Mouse (Mus musculus) heart, postnatal 25 days (tissue): ENCODE data around the gene Sec24b. TPM values are rescaled to one million over a fixed set of nuclear protein-coding genes. Genes with fewer than 3 reads are reported as not detected.
A peak's percentile ranks its signal among the peaks of the same experiment; 100 is the strongest.

Experiments
- DNase-seq: peaks from one replicate; pipeline ENCODE4 v3.0.0; 2022; ENCODE audit warnings: low spot score
- intact Hi-C: fragments of 180-260 bp; cut with DNase I; formaldehyde crosslinking; loops from one replicate; pipeline ENCODE4 v1.15.1; 2025
- total RNA-seq, 2 experiments: library from RNA; stranded (reverse); gene quantifications; 2 replicates each; pipeline ENCODE4 v1.2.3; 2021

Gene Sec24b
- total RNA-seq, 2 experiments from 2014 or later = 31.9 to 33.2 TPM

DNA sequence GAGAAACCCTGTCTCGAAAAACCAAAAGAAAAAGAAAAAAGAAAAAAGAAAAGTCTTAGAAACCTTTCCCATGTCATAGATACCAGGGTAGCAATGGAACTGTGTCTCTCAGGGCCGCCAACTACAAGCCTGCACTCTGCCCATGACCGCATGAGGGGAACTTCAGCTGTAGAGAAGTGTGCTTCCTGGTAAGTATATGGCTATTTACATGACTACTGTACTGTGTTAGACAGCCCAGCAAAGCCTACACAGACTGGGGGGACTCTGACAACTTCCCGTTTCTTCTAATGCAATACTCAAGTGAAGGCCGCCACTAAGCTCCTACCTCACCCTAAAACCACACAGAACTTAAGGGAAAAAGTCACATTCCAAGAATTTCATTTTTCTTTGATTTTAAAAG is 76.6 kb downstream of the Sec24b start:
- DNase-seq = no peak
- intact Hi-C loops = no loop called here

DNA sequence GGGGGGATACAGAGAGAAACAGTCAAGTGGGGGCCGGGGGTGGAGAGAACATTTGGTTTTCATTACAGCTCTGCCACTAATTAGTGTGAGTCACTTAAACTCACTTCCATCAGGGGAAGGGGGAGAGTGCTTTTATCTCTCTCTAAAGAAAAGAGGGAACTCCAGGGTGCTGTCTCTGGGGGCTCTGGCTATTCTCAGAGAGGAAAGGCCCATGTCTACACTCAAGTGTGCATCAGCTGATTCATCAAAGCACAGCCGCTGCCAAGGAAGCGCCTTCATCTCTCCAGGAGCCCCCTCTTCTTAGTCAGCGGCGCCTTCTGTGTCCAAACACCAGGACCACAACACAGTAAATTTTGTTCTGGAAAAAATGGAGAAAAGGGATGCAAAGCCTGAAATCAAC is 79.1 kb downstream of the Sec24b start:
- DNase-seq = no peak
- intact Hi-C loops = no loop called here

DNA sequence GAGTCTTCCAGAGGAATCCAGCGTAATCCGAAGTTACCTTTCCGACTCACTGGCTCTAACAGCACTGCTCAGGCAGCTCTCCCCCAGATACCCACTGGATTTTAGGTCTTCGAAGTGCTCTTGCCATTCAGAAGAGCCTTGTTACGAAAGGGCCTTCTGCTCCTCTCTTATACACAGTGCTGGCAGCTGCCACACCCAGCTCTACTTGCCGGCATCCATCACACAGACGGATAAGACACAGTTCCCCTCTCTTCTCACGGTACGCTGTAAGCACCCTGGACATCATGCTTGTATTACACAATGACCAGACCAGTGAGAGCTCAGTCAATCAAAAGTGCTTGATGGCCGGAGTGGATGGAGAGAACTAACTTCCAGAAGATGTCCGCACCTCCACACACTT is 79.6 kb downstream of the Sec24b start:
- intact Hi-C loops = no loop called here
- no peak for DNase-seq

DNA sequence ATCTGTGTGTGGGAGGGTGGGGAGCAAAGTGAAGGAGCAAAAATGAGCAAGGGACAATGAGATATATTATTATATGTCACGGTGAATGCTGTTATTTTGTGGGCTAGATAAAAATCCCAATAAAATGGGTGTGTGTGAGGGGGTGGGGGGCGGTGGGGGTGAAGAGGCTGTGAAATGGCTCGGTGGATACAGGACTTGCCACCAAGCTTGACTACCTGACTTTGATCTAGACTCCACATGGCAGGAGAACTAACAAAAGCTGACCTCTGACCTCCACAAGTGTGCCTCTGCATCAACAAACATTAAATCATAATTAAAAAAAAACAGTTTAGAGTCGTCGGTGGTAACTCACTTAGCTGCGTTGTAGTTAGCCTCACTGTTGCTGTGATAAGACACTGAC is 81.8 kb downstream of the Sec24b start:
- intact Hi-C loops = no loop called here
- no peak for DNase-seq

DNA sequence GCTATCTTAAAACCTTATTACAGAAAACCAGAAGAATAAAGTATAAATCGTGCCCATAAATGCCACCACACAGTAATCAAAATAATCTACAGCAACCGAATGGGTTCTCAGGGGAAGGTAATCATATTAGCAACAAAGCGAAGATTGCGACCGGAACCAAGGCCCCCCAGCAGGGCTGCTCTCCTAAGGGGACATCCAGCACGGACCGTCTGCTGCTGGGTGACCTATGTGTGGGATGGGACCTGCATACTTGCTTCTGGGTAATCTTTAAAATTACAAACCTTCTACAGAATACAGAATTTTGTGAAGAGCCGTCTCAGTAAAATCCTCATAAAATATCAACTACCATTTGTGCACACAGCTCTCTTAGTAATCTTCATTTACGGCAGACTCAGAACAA is 82.6 kb downstream of the Sec24b start:
- intact Hi-C loops = no loop called here
- DNase-seq = no peak

DNA sequence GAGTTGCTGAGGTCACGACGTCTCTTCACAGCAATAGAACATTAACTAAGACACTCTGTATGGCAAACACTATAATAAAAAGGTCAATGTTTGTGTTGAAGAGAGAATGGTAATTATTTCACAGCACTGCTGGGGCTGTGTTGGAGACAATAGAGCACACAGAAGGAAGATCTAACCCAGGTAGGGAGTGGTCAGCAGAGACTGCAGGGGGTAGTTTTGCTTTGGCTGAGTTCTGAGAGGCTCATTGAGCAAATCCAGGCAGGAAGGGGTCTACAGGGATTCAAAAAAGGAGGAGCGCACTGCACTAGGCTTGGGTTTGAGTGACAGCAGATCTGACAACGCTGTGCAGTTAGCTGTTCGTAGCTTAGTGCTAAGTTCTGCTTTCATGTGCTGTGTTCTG is 85.0 kb downstream of the Sec24b start:
- DNase-seq = no peak
- intact Hi-C loops = no loop called here

DNA sequence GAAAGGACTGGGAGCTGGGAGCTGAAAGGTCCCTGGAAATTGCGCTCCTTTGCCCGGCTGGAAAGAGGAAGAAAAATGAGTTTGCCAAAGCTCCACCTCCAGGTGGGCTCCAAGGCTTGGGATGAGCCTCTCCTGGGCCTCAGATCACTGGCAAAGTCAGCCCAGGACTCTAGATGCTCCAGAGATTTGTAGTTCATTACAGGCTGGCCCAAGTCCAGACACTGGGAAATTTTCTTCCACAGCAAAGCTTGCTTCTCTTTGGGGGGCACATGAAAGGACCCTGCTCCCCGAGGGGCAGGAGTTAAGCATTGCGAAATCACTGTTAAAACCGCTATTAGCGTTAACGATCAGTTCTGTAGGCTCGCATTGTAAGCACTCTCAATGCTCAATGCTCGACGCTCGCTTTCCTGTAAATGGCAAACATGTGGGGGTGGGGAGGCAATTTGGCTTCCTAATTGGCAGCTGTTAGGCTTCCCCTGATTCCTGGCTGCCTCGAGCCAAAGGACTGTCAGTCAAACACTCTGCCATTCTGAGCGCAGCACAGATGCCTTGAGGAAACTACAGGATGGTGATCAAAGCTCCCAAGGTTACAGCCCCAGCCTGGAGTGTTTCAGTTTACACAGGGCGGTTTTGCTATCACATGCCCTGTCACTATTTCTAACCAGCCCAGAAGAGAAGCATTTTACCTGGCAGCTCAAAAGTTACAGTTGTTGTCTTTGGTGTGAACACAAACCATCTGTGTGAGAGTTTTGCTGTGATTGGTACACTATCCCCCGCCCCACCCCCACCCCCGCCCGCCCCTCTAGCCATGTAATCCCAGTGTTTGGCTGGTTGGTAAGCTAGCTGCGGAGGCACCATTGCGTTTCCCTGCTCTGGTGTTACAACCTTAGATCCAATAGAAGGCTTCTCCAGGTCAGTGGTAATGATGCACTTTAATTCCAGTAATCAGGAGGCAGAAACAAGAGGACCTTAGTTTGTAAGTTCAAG is 90.5 kb downstream of the Sec24b start:
- no peak for DNase-seq
- intact Hi-C loops = loop anchor here (5.0 kb wide), 1 partner anchor 39 kb away; no protein-coding TSS in a partner anchor

DNA sequence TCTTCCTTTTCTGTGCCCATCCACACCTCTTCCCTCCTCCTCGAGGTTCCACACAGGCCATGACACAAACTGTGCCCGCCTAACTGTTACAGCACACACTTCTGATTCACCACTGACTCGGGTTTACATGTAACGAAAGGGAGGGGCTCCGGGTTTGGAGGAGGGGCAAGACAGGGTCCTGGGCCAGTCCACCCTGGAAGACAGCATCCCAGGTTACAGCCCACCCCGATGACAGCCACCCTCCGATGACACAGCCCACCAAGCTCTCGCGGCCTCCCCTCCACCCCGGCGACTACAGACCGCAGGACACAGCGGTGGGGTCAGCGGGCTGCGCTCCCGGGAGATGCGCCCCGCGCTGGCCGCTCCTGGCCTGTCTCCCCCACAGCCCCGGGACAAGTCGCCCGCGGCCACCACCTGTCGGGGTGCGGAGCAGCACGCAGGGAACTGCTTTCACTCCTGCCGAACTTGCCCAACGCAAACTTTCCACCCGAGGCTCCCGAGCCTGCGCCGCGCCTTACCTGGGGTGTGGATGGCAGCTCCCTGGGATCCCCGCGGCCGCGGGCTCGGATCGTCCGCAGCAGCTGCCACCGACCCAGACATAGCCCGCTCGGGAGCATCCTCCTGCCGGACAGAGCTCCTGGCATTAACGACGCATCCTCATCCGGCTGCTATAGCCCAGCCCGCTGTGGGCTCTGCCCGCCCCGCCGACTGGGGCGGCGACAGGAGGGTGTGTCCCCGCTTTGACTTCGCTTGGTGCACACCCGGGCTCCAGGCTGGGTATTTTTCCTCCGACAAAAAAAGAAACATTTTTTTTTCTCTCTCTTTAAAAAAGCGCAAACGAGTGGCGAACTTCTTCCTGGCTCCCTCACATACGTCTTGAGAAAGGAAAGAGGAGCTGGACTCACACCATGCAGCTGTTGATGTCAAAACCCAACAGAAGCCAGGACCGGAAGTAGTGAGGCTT is 91.6 kb downstream of the Sec24b start, which contains the start of gene Mcub:
Gene Mcub, minus strand, starts transcription at position 775 of the 964 bp plus-strand sequence.
- intact Hi-C loops = loop anchor here (5.0 kb wide), 1 partner anchor 37 kb away; no protein-coding TSS in a partner anchor
- peak; percentile 31 for DNase-seq

DNA sequence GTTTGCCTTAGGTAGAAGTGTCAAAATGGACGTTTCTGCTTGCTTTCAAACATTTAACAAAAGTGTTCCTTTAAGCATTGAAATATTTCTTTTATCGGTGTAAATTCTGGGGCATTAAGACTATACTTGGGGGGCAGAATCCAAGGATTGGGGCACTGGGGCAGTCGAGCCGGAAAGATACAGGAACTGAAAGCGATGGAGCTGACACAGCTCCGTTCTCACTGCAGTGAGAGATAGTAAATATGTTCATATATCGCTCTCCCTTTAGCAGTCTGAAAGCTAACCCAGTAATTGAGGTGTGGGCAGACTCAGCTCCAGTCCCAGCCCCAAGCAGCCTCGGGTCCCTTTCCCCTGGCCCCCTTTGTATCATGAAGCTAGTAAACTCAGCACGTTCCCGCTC is 92.3 kb downstream of the Sec24b start:
- DNase-seq = no peak
- intact Hi-C loops = no loop called here

DNA sequence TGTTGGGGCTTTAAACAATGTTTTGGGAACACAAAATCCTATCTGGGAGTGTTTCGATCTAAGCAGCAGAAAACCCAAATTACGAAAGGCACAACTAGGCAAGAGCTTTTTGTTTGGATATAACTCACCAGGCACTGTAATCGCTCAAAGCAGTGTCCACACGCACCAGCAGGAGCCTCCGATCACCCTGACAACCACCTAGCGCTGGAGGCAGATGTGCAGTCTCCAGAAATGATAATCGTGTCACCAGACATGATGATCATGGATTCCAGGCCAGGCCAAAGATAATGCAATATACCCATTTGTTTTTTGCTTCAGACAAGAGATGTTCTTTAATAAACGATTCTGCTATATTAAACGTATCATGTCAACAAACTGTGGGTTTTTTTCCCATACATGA is 93.5 kb downstream of the Sec24b start:
- intact Hi-C loops = no loop called here
- DNase-seq = no peak

DNA sequence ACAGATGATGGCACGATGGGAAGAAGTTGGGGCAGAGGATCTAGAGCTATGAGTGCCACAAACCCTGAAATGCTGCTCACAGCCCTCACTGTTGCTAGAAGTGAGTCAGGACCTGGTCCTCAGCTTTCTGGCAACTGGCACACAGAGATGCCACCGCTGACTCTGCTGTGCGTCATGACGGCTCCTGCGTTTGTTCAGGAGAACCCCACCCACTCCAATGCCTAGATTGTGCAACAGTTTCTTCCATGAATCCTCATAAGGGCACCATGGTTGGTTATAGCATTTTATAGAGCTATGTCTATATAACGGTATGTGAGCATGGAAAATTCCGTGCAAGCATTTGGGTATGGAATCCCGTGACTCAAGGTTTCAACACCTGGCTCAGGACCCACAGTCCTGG is 96.7 kb downstream of the Sec24b start:
- intact Hi-C loops = no loop called here
- DNase-seq = no peak

DNA sequence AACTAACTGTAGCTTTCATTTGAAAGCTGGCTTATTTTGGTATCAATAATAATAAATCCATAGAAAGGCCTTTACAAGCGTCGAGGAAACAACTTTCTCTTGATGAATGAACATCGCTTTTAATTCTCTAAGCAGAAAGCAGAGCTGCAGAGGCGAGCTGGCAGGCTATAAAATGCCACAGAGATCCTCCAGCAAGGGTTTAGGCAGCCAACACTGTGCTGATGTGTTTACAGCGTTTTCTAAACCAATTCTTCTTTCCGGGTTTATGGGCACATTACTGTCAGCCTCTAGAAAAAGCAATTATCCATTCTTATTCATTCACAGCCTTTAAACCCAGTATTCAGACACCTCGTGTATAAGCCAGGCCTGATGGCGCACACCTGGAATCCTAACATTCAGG is 98.8 kb downstream of the Sec24b start:
- no peak for DNase-seq
- intact Hi-C loops = no loop called here

DNA sequence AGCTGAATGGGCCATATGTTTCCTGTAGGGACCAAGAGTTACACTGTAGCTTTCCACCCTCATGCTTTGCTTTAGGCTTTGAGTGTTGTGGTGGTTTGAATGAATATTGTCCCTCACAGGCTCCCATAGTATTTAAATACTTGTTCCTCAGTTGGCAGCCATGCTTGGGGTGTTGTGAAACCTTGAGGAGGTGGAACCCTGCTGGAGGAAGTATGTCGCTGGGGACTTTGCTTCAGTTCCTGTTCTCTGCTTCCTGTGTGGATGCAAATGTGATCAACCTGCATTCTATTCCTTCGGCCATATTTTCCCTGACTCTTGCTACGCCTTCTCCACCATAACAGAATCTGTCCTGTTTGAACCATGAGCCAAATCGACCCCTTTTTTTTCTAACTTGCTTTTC is 108.1 kb downstream of the Sec24b start:
- no peak for DNase-seq
- intact Hi-C loops = no loop called here

DNA sequence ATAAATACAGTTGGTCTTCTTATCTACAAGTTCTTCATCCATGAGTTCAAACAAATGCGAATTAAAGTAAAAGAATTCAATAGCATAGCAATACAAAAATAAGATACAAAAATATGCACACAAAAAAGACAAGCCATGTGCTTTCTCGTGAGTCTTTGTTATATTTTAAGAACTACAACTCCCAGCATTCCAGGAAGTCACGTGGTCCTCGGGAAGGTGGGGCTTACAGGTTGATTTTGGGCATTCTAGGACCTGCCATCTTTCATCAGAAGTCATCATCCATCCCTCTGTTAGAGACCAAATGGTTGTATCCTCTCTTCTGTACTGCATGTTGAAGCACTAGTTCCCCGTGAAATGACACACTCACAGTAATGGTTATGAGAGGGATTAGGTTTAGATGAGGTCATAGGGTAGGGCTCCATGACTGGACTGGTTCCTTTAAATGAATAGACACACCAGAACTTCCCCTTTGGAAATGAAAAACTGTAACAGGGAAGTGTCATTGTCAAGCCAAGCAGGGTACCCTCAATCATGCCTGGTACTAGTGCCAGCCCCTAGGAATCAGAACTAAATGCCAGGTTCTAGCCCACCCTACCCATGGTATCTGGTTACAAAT is 112.1 kb downstream of the Sec24b start:
- intact Hi-C loops = no loop called here
- DNase-seq = no peak

DNA sequence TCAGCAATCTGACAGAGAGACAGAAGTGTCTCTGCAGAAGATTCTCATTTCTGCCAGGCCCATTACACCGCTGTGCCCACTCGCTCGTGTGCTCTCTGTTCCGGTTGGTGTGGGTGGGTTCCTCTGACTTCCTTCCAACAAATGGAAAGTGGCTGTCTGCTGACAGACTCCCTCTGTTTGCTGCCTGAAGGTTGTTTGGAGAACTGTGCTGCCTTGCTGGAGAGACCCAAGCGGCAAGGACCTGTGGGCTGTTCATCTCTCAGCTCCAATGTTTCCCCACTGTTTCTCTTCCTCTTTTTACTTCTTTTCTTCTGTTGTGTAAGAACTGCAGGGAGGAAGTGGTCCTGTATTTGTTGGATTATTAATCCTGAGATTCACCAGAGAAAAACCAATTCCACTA is 113.0 kb downstream of the Sec24b start:
- intact Hi-C loops = no loop called here
- DNase-seq = no peak

DNA sequence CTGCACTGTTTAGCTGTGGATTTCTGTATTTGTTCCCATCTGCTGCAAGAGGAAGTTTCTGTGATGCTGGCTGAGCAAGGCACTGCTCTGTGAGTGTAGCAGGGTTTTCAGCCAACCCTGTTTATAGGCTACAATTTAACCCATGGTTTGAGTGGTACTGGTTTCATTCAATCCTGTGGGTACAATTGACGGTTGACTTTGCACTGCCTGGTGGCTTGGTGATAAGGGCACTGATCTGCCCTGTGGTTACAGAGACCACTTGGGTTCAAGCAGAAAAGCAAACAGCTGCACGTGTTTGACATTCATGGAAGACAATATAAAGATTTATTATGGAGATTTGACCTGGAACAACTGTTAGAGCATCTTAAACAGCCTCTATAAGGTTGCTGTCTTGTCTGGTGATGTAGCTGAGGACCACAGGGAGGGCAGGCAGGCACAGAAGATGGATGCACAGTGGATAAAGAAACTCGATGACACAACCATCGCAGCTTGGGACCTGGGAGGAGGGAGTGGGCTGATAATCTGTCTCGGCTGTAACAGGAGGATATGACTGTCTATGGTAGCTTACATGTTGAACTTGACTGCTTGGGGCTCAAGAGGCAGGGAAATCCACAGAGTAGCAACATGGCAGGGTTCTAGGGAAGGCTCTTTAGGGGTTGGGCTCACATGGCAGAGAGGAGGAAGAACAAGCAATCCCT is 115.0 kb downstream of the Sec24b start:
- intact Hi-C loops = no loop called here
- DNase-seq = no peak

DNA sequence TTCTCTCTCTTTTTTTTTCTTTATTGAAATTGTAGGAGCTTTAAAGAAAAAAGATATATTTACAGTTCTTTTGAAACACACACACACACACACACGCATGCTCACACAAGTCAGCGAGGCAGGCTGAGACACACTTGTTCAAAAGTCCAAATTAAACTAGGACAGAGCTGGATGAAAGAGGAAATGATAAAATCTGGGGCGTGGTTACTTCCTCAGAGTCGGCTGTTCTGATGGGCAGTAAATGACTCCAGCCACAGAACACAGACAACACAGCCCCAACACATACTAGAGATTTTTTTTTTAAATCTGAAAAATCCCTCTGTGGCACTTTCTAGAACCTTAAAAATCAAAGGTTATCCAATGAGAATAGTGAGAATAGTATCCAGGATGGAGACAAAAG is 117.5 kb downstream of the Sec24b start:
- intact Hi-C loops = no loop called here

DNA sequence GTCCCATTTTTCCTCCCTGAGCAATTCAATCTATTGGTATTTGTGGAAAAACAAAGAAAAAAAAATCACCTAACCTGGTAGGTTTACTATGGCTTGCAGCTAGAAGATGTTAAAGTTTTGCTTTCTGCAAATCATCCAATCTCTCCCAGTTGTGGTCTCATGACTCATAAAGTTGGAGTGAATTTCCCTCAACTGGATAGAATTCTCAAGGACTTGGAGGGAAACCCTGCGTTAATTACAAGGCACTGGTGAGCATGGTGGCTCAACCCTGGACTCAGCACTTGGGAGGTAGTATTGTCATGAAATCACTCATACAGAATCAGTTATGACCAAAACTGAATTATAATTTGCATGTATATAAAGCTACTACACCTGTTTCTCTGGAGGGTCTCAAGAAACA is 120.1 kb downstream of the Sec24b start:
- intact Hi-C loops = no loop called here
- DNase-seq = no peak

More for the DNA sequence above, 117.5 kb downstream of the Sec24b start:
- DNase-seq = no peak

DNA sequence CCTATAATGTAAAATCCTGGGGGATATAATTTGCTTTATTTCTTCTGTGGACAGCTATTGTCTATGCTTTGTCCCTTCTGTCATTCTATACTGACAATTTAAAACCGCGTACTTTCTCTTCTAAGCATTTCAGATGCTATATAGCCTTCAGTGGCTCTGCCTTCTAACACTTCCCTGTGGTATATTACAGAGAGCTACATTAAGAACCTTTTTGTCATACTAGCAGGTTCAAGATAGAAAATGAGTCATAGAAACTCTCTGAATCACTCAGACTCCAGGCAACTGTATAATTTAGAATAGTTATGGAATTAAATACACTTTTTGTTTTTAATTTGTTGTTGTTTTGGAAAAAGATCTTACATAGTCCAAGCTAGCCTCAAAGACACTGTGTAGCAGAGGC is 120.6 kb downstream of the Sec24b start:
- no peak for DNase-seq
- intact Hi-C loops = no loop called here

DNA sequence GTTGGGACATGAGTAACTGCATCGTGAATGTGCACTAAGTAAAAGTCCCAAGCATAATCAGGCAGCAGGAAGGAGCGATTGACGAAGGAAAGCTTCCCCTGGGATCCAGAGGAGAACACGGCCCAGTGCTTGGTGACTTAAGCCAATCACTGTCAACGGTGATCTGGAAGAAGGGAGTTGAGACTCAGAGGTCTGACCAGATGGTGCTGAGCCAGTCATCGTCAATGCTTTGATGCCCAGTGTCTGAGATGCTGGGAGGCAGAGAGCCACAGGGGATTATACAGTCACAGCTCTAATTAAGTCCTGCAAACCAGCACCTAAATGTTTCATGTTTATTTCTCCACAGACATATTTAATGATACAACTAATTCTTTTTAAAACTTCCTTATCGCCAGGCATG is 122.3 kb downstream of the Sec24b start:
- intact Hi-C loops = no loop called here
- no peak for DNase-seq
